Mouse (Mus musculus): Measurements from ENCODE around the gene Gm6904. TPM values are rescaled to one million over a fixed set of nuclear protein-coding genes. Genes with fewer than 3 reads are reported as not detected.

Gm6904 gene
- polyA plus RNA-seq (2017; shearing (Covaris generic)) = 5.2 TPM

DNA sequence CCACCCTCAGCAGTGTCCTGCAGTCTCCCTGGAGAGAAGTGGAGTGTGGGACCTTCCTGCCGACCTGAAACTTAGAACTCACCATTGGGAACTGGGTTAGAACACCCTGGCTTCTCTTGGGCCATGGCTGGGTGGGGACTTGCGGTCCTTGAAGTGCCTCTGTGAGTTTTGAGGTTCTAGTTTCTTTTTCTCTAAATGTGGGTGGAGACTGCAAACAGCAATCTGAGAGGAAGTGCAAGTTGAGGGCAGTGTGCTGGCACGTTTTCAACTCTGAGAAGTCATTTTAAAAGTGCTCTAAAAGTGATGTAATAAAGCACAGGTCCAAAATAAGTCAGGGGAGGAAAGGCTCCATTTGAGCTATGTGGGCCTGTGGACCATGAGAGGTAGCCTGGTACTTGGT is at the start of gene Gm6904:
Gene Gm6904, minus strand, starts transcription at position 161 of the 400 bp plus-strand sequence.

DNA sequence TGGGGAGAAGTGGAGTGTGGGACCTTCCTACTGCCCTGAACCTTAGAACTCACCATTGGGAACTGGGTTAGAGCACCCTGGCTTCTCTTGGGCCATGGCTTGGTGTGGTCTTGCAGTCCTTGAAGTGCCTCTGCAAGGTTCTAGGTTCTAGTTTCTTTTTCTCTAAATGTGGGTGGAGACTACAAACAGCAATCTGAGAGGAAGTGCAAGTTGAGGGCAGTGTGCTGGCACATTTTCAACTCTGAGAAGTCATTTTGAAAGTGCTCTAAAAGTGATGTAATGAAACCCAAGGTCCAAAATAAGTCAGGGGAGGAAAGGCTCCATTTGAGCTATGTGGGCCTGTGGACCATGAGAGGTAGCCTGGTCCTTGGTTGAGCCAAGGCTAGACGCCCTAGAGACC is 37.4 kb upstream of the Gm6904 start, which contains the start of gene Phf11a:
Gene Phf11a, minus strand, starts transcription at position 132 of the 400 bp plus-strand sequence.

DNA sequence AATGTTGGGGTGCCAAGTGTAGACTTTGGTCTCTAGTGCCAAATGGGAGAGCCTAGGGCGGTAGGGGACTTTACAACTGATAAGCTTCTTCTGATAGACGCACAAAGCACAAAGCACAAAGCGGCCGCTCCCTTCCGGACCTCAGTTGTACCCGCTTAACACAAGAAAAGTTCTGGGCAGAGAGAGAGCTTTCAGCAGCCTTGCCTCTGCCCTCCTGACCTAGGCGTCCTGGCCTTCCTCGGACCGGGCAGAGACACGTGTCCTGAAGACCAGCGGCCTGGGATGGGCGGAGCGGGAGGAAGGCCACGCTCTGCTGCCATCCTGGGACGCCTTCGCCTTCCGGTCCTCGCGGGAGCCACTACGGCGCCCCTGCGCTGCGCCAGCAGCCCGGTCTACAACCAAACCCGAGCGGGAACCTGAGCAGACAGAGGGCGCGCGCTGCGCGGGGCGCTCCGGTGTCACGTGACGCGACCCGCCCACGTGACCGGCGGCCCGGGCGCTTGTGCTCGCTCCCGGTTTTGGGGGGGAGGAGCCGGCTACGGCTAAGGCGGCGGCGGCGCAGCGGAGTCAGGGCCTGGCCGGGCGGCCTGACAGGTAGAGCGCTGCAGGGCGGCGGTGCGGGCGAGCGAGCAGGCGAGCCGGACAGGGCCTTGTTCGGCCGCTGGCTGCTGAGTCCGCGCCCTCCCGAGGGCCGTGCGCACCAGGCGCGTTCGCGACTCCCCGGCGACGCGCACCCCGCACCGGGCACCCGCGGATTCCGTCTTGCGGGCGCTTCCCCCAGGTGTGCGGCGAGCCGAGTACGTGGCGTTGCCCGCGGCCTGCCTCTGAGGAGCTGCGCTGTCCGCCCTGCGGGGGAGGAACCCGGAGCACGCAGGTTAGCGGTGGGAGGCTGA is 59.1 kb downstream of the Gm6904 start, which contains the start of gene Rcbtb1:
Gene Rcbtb1, plus strand, starts transcription at position 499 of the 893 bp plus-strand sequence.

Other genes starting within 250 kb of the Gm6904 start
- gene 1700129C05Rik, start 117.3 kb downstream of the Gm6904 start, polyA plus RNA-seq (2017; shearing (Covaris generic)) = not detected
- not detected for gene Gm5142, start 81.5 kb downstream of the Gm6904 start, polyA plus RNA-seq (2017; shearing (Covaris generic))
- gene Rcbtb1, start 59.0 kb downstream of the Gm6904 start, polyA plus RNA-seq (2017; shearing (Covaris generic)) = 85.8 TPM
- gene Phf11a, start 37.3 kb upstream of the Gm6904 start, polyA plus RNA-seq (2017; shearing (Covaris generic)) = 8.4 TPM
- gene Phf11b, start 81.1 kb upstream of the Gm6904 start, polyA plus RNA-seq (2017; shearing (Covaris generic)) = 61.2 TPM
- gene Phf11d, start 105.3 kb upstream of the Gm6904 start, polyA plus RNA-seq (2017; shearing (Covaris generic)) = 6.8 TPM
- gene Phf11c, start 135.2 kb upstream of the Gm6904 start, polyA plus RNA-seq (2017; shearing (Covaris generic)) = 8.1 TPM
- 34.2 TPM for gene Setdb2, start 180.7 kb upstream of the Gm6904 start, polyA plus RNA-seq (2017; shearing (Covaris generic))
- 49.6 TPM for gene Cab39l, start 180.8 kb upstream of the Gm6904 start, polyA plus RNA-seq (2017; shearing (Covaris generic))

Measured in naive thymus-derived CD4-positive, alpha-beta T cell, adult 5 months (primary cell).